Mouse (Mus musculus): ENCODE data around the gene Dusp8.

GRCm38 (mm10) chr7:142050536-142050935 lies 45.1 kb downstream of the Dusp8 start:
- TF ChIP-seq CTCF (IDR thresholded peaks at IDR 0.05; ENCODE audit: extremely low read depth, insufficient read depth, low read length) (no peak), POLR2A (IDR thresholded peaks at IDR 0.05; ENCODE audit: extremely low read depth, insufficient read depth, low read length) (no peak)

All from cortical plate, adult 2 months (tissue).